Mouse (Mus musculus) lung, adult 2 months (tissue): ENCODE data around the gene Gna15. TPM values are rescaled to one million over a fixed set of nuclear protein-coding genes. Genes with fewer than 3 reads are reported as not detected.

ENCODE experiments used
- DNase-seq: peaks from one replicate; pipeline ENCODE4 v3.0.0; 2022
- H3K4me1 ChIP-seq: fragments of 200-500 bp; 2 replicates; pipeline ENCODE4 v1.6.1; 2011; ENCODE audit warnings: low read length; ENCODE audit not compliant: control insufficient read depth, insufficient read depth
- H3K4me3 ChIP-seq: fragments of 200-500 bp; replicated peaks from 2 replicates; pipeline ENCODE3; 2011; ENCODE audit warnings: low read depth, mild to moderate bottlenecking, control low read depth, low read length; ENCODE audit errors: extremely low read depth
- CTCF ChIP-seq: fragments of 200-500 bp; IDR thresholded peaks from 2 replicates; pipeline ENCODE4 v1.5.1; 2011; ENCODE audit warnings: mild to moderate bottlenecking, low read length, control low read depth; ENCODE audit not compliant: insufficient read depth
- POLR2A ChIP-seq: fragments of 200-500 bp; IDR thresholded peaks from 2 replicates; pipeline ENCODE4 v1.6.1; 2011; ENCODE audit warnings: low read depth, mild to moderate bottlenecking, control low read depth, low read length, borderline replicate concordance; ENCODE audit errors: extremely low read depth
- WGBS: fragments of 180-500 bp; shearing (Covaris S2); methylation state at CpG from one replicate; pipeline ENCODE4 v1.1.7; 2018; 5-methylcytosine and 5-hydroxymethylcytosine counted together
- polyA plus RNA-seq: library from polyadenylated mRNA; depleted of rRNA; stranded (reverse); fragments of >200 nt; gene quantifications from 2 replicates; pipeline ENCODE4 v1.2.3, GENCODE M21; 2012

The Gna15 gene
- polyA plus RNA-seq, 1 experiment: 9.5 TPM

GRCm38 (mm10) chr10:81565257-81566228 is 41.5 kb upstream of the Gna15 start:
- no peak for DNase-seq
- peaks cover 24% of the 10 kb centered on the region for H3K4me1 ChIP-seq

GRCm38 (mm10) chr10:81564734-81565133 is 40.7 kb upstream of the Gna15 start:
- WGBS: 55% methylated on average over 10 of the region's 10 CpGs
- DNase-seq: peak; percentile 58
- peak; percentile 64 for TF ChIP-seq CTCF
- TF ChIP-seq POLR2A: no peak
- peaks cover 24% of the 10 kb centered on the region for H3K4me1 ChIP-seq
- H3K4me3 ChIP-seq: no peak overlapping the region

More at GRCm38 (mm10) chr10:81565257-81566228, 41.5 kb upstream of the Gna15 start:
- no peak overlapping the region for H3K4me3 ChIP-seq
- 62% methylated on average over 20 of the region's 20 CpGs for WGBS
- no peak for TF ChIP-seq CTCF
- TF ChIP-seq POLR2A: no peak

- DNase-seq: peak; percentile 60
- WGBS: 3% methylated on average over 10 of the region's 10 CpGs
- H3K4me1 ChIP-seq: peaks cover 24% of the 10 kb centered on the region
- no peak for TF ChIP-seq CTCF
- no peak for TF ChIP-seq POLR2A
- H3K4me3 ChIP-seq: no peak overlapping the region
These were observed 40.2 kb upstream of the Gna15 start for GRCm38 (mm10) chr10:81564216-81564615.

- peaks cover 24% of the 10 kb centered on the region for H3K4me1 ChIP-seq
- H3K4me3 ChIP-seq: no peak overlapping the region
- WGBS: 35% methylated on average over 6 of the region's 6 CpGs
- no peak for DNase-seq
- TF ChIP-seq CTCF (no peak), POLR2A (no peak)
These were observed 39.5 kb upstream of the Gna15 start for GRCm38 (mm10) chr10:81563481-81563880.

GRCm38 (mm10) chr10:81562411-81562810 is 38.4 kb upstream of the Gna15 start:
- no peak for DNase-seq
- Histone ChIP-seq H3K4me3 (no peak overlapping the region), H3K4me1 (peaks cover 24% of the 10 kb centered on the region)
- 81% methylated on average over 6 of the region's 6 CpGs for WGBS
- TF ChIP-seq CTCF (no peak), POLR2A (no peak)

GRCm38 (mm10) chr10:81560719-81561459 is 36.9 kb upstream of the Gna15 start:
- TF ChIP-seq POLR2A: no peak
- TF ChIP-seq CTCF: no peak
- peaks cover 24% of the 10 kb centered on the region for H3K4me1 ChIP-seq
- peak overlapping the region; percentile 72 for H3K4me3 ChIP-seq
- DNase-seq: peak; percentile 49
- WGBS: 6% methylated on average over 16 of the region's 16 CpGs

- WGBS: 1% methylated on average over 35 of the region's 36 CpGs
- peaks cover 24% of the 10 kb centered on the region for H3K4me1 ChIP-seq
- peak overlapping the region; percentile 72 for H3K4me3 ChIP-seq
- peak; percentile 72 for DNase-seq
- TF ChIP-seq CTCF (no peak), POLR2A (peak; percentile 25; the same call in 1 of the 2 replicates)
These were observed 35.9 kb upstream of the Gna15 start for GRCm38 (mm10) chr10:81559627-81560539.

- peak; percentile 80 for DNase-seq
- Histone ChIP-seq H3K4me1 (peaks cover 19% of the 10 kb centered on the region), H3K4me3 (peak within 1 kb of the TSS; percentile 72)
- TF ChIP-seq POLR2A (peak; percentile 23; the same call in 1 of the 2 replicates), CTCF (no peak)
- WGBS: under 1% methylated on average over 37 of the region's 53 CpGs
These were observed 35.2 kb upstream of the Gna15 start, which contains the start of gene Aes for GRCm38 (mm10) chr10:81559163-81559626. TSS of gene Aes (plus strand) at chr10:81559488.

GRCm38 (mm10) chr10:81557491-81557890 is 33.5 kb upstream of the Gna15 start:
- H3K4me1 ChIP-seq: peaks cover 8% of the 10 kb centered on the region
- WGBS: 29% methylated on average over 1 of the region's 1 CpGs

More at GRCm38 (mm10) chr10:81557491-81557890, 33.5 kb upstream of the Gna15 start:
- TF ChIP-seq CTCF (no peak), POLR2A (no peak)
- H3K4me3 ChIP-seq: no peak overlapping the region
- DNase-seq: no peak
